Mouse (Mus musculus): ENCODE results near the gene Olfr365. TPM values are rescaled to one million over a fixed set of nuclear protein-coding genes. Genes with fewer than 3 reads are reported as not detected.

The Olfr365 gene
- total RNA-seq (2023; ENCODE audit: inconsistent age): 0.12 TPM in 1 of 4 replicates, not detected in the others

DNA sequence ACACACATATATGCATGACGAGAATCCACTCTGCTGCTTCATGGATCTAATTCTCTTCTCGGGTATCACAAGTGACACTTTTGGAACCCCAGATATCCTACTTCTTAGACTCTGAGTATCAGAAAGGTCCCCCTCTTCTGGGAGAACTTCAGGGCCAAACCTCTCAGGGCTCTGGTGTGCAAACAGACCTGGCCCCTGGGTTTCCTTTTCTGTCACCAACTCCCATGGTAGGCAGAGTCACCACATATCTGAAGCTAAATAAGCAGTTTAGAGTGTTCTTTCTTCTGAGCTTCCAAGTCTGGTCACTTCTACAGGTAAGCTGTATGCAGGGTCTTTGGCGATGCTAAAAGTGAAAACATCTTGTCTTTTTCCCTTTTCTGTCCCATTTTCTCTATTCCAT is at the start of gene Olfr365:
Gene Olfr365, plus strand, starts transcription at position 301 of the 400 bp plus-strand sequence.

DNA sequence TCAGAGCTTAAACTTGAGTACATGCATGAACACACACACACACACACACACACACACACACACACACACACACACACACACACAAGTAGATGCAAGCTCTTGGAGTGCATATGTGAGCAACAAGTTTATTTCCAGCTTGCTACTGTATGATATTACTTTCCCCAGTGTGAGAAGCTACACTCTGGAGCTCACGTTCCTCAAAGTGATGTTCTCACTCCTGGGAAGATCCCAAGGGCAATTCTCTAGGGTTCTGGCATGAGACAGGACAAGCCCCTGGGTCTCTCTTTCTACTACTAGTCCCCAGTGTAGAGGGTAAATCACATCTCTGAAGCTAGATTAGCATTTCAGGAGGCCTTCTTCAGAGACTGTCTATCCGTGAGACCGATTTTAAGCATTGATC is 49.0 kb upstream of the Olfr365 start, which contains the start of gene Olfr364-ps1:
Gene Olfr364-ps1, plus strand, starts transcription at position 301 of the 400 bp plus-strand sequence.

DNA sequence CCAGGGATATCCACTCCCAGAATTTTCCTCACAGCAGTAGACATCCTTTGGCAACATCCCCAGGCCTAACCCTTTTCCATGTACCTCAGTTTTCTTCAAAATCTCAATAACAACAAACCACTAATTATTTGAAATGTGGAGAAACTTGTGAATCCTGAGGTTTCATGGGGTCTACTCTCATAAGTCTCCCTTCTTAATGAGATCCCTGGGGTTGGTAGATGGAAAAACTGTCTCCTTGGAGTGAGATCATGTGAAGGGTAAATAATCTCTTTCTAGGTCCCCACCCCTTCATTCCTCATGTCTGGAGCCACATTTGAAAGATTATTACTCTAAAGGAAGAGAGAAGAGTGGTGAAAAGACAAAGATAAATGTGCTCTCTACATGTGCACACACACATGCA is 23.3 kb downstream of the Olfr365 start, which contains the start of gene Olfr366:
Gene Olfr366, plus strand, starts transcription at position 301 of the 400 bp plus-strand sequence.

Other genes with a start within 250 kb of the Olfr365 start
- not detected in 4 replicates for gene Olfr357, start 194.4 kb upstream of the Olfr365 start, total RNA-seq (2023; ENCODE audit: inconsistent age)
- not detected in 4 replicates for gene Olfr358, start 178.9 kb upstream of the Olfr365 start, total RNA-seq (2023; ENCODE audit: inconsistent age)
- gene Olfr360, start 122.5 kb upstream of the Olfr365 start, total RNA-seq (2023; ENCODE audit: inconsistent age): not detected in 4 replicates
- gene Olfr361, start 98.9 kb upstream of the Olfr365 start, total RNA-seq (2023; ENCODE audit: inconsistent age): not detected in 4 replicates
- not detected in 4 replicates for gene Olfr362, start 70.3 kb upstream of the Olfr365 start, total RNA-seq (2023; ENCODE audit: inconsistent age)
- not detected in 4 replicates for gene Olfr364-ps1, start 48.9 kb upstream of the Olfr365 start, total RNA-seq (2023; ENCODE audit: inconsistent age)
- not detected in 4 replicates for gene Olfr366, start 23.4 kb downstream of the Olfr365 start, total RNA-seq (2023; ENCODE audit: inconsistent age)
- gene Olfr368, start 138.3 kb downstream of the Olfr365 start, total RNA-seq (2023; ENCODE audit: inconsistent age): not detected in 4 replicates
- 32.3 to 37.8 TPM (median 35.4 TPM) in 4 replicates for gene Pdcl, start 171.1 kb downstream of the Olfr365 start, total RNA-seq (2023; ENCODE audit: inconsistent age)
- gene Rc3h2, start 234.7 kb downstream of the Olfr365 start, total RNA-seq (2023; ENCODE audit: inconsistent age): 51.5 to 67.3 TPM (median 60.0 TPM) in 4 replicates

Measured in B cell, adult (primary cell).